Mouse (Mus musculus): Measurements from ENCODE around the gene Gm29797.

GRCm38 (mm10) chr2:181677755-181678098 is 20.9 kb downstream of the Gm29797 start:
- TF ChIP-seq FLI1 (IDR thresholded peaks at IDR 0.05; ENCODE audit: low read length) = no peak
- TF ChIP-seq GATA1 (IDR thresholded peaks at IDR 0.05; ENCODE audit: borderline replicate concordance, low read length) = no peak

All from megakaryocyte, embryonic 14.5 days (primary cell).